Mouse (Mus musculus) spleen, adult 2 months (tissue): ENCODE results near the gene Gzmd.

Experiments used
- CTCF ChIP-seq: fragments of 200-500 bp; IDR thresholded peaks from 2 replicates; pipeline ENCODE4 v1.5.1; 2011; ENCODE audit warnings: mild to moderate bottlenecking, inconsistent platforms; ENCODE audit not compliant: insufficient read depth, insufficient read length, insufficient replicate concordance; ENCODE audit errors: extremely low read depth
- POLR2A ChIP-seq: fragments of 200-500 bp; IDR thresholded peaks from 2 replicates; pipeline ENCODE4 v1.6.1; 2011; ENCODE audit warnings: low read depth, low read length, inconsistent platforms

GRCm38 (mm10) chr14:56123516-56123915 lies 8.9 kb downstream of the Gzmd start:
- TF ChIP-seq CTCF, result no peak
- TF ChIP-seq POLR2A, result no peak
